8 mouse cellular contexts compared by ENCODE assay signal in the genomic region with DNA sequence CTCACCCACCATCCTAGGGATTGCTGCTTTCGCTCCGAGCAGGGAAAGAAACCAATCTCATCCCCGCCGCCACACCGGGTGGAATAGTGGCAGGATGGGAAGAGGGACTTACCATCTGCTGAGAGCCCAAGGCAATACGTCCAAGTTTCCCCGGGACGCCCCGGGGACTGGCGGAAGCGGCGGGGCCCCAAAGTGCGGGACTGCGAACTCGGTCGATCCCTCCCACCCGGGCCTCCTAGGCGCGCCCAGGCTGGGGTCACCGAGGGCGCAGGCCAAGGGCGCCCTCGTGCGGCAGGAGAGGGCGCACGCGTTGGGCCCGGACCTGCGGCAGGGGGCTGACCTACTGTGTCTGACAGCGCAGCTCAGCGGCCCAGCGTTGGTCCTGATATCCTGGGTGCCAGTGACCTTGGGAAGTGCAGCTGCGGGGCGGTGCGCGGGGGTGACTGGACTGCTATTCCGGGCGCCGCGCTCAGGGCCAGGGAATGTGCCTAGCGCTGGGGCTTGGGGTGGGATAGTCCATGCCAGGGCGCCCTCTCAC. TPM values are rescaled to one million over a fixed set of nuclear protein-coding genes. Genes with fewer than 3 reads are reported as not detected.
A peak's percentile ranks its signal among the peaks of the same experiment; 100 is the strongest.
DNase-seq lines count a peak whose midpoint lies in the region; ATAC-seq and TF ChIP-seq lines count a peak whose summit lies in the region.

A gene (minus strand): TSS at position 169 of the 538 bp plus-strand sequence.

- no peaks in the 10 kb centered on the region for H3K9me3 ChIP-seq in embryonic facial prominence, embryonic 15.5 days (replicated peaks)
- H3K9me3 ChIP-seq in heart, embryonic 13.5 days, result no peaks in the 10 kb centered on the region
- H3K9me3 ChIP-seq in limb, embryonic 10.5 days (replicated peaks), result no peaks in the 10 kb centered on the region
- H3K9me3 ChIP-seq in midbrain, embryonic 10.5 days (replicated peaks), result no peaks in the 10 kb centered on the region
- no peaks in the 10 kb centered on the region for H3K9me3 ChIP-seq in stomach, postnatal 0 days (ENCODE audit: control insufficient read depth, low read length)

- no peak for TF ChIP-seq EP300 in stomach, postnatal 0 days (optimal IDR thresholded peaks at IDR 0.05)

- no peaks in the 10 kb centered on the region for H3K36me3 ChIP-seq in embryonic facial prominence, embryonic 15.5 days
- no peaks in the 10 kb centered on the region for H3K36me3 ChIP-seq in heart, embryonic 13.5 days
- H3K36me3 ChIP-seq in limb, embryonic 10.5 days, result 0 out of 2 replicates have a peak, but pooled peaks cover 2% of the 10 kb centered on the region
- H3K36me3 ChIP-seq in midbrain, embryonic 10.5 days, result no peaks in the 10 kb centered on the region
- H3K36me3 ChIP-seq in stomach, postnatal 0 days (ENCODE audit: control insufficient read depth, insufficient read depth, low read length), result no peaks in the 10 kb centered on the region

- no peak within 1 kb of the TSS for H3K27ac ChIP-seq in embryonic facial prominence, embryonic 15.5 days (replicated peaks)
- H3K27ac ChIP-seq in heart, embryonic 13.5 days (replicated peaks), result 0 out of 2 replicates have a peak within 1 kb of the TSS, but pooled peaks have one; percentile 1
- no peak within 1 kb of the TSS for H3K27ac ChIP-seq in limb, embryonic 10.5 days
- H3K27ac ChIP-seq in midbrain, embryonic 10.5 days (replicated peaks), result no peak within 1 kb of the TSS; the same call in 1 of the 2 replicates
- peak within 1 kb of the TSS; percentile 67 for H3K27ac ChIP-seq in stomach, postnatal 0 days (replicated peaks)

- H3K4me2 ChIP-seq in embryonic facial prominence, embryonic 15.5 days (replicated peaks), result peak within 1 kb of the TSS; percentile 61
- H3K4me2 ChIP-seq in heart, embryonic 13.5 days, result peak within 1 kb of the TSS; percentile 72
- peak within 1 kb of the TSS; percentile 71 for H3K4me2 ChIP-seq in stomach, postnatal 0 days (replicated peaks; ENCODE audit: low read depth)

- peak; percentile 86 for DNase-seq in CD4-positive, CD25-positive, alpha-beta regulatory T cell, adult 2 months (ENCODE audit: low read depth, low spot score)
- DNase-seq in limb, embryonic 10.5 days (ENCODE audit: low spot score), result peak; percentile 78
- peak; percentile 74 for DNase-seq in midbrain, embryonic 10.5 days (ENCODE audit: low spot score)
- DNase-seq in stomach, postnatal 0 days (ENCODE audit: low spot score), result peak; percentile 72
- no peak for DNase-seq in right cerebral cortex, postnatal 36 days (ENCODE audit: low spot score in 2 of 2)

- H3K27me3 ChIP-seq in embryonic facial prominence, embryonic 15.5 days, result peaks cover 91% of the 10 kb centered on the region
- H3K27me3 ChIP-seq in heart, embryonic 13.5 days (replicated peaks), result peaks cover 97% of the 10 kb centered on the region
- H3K27me3 ChIP-seq in limb, embryonic 10.5 days (ENCODE audit: low read depth, poor library complexity, severe bottlenecking), result peaks cover 100% of the 10 kb centered on the region
- H3K27me3 ChIP-seq in midbrain, embryonic 10.5 days (ENCODE audit: low read depth, poor library complexity, severe bottlenecking), result peaks cover 100% of the 10 kb centered on the region
- no peaks in the 10 kb centered on the region; the same call in 1 of the 2 replicates for H3K27me3 ChIP-seq in stomach, postnatal 0 days (ENCODE audit: control insufficient read depth, insufficient read depth, low read length)

- 3% methylated on average over 40 of the region's 42 CpGs for WGBS in embryonic facial prominence, embryonic 15.5 days
- 1% methylated on average over 42 of the region's 42 CpGs for WGBS in heart, embryonic 13.5 days
- WGBS in limb, embryonic 10.5 days, result 1% methylated on average over 40 of the region's 42 CpGs
- WGBS in midbrain, embryonic 10.5 days, result 1% methylated on average over 42 of the region's 42 CpGs
- WGBS in stomach, postnatal 0 days, result under 1% methylated on average over 41 of the region's 42 CpGs

- peak within 1 kb of the TSS; percentile 28; the same call in 1 of the 2 replicates for H3K9ac ChIP-seq in embryonic facial prominence, embryonic 15.5 days
- peak within 1 kb of the TSS; percentile 78 for H3K9ac ChIP-seq in heart, embryonic 13.5 days
- peak within 1 kb of the TSS; percentile 61 for H3K9ac ChIP-seq in stomach, postnatal 0 days (ENCODE audit: low read length)

- peak; percentile 60 for ATAC-seq in activated CD4-positive, CD25-positive, alpha-beta regulatory T cell, adult 4 months
- peak; percentile 47; the same call in 1 of the 2 replicates for ATAC-seq in embryonic facial prominence, embryonic 15.5 days (ENCODE audit: insufficient number of reproducible peaks, low FRiP score, low TSS enrichment, low read depth)
- no peak for ATAC-seq in heart, embryonic 13.5 days (ENCODE audit: extremely low read depth, insufficient number of reproducible peaks, low FRiP score, low TSS enrichment)
- peak; percentile 50 for ATAC-seq in stomach, postnatal 0 days (ENCODE audit: low FRiP score, low TSS enrichment)

- peak within 1 kb of the TSS; percentile 39 for H3K4me3 ChIP-seq in embryonic facial prominence, embryonic 15.5 days (replicated peaks)
- peak within 1 kb of the TSS; percentile 51 for H3K4me3 ChIP-seq in heart, embryonic 13.5 days
- peak within 1 kb of the TSS; percentile 40 for H3K4me3 ChIP-seq in limb, embryonic 10.5 days
- H3K4me3 ChIP-seq in midbrain, embryonic 10.5 days, result peak within 1 kb of the TSS; percentile 48
- H3K4me3 ChIP-seq in stomach, postnatal 0 days (ENCODE audit: low read depth, low read length), result peak within 1 kb of the TSS; percentile 49

- H3K4me1 ChIP-seq in embryonic facial prominence, embryonic 15.5 days, result peaks cover 50% of the 10 kb centered on the region
- peaks cover 57% of the 10 kb centered on the region for H3K4me1 ChIP-seq in heart, embryonic 13.5 days
- peaks cover 31% of the 10 kb centered on the region for H3K4me1 ChIP-seq in limb, embryonic 10.5 days
- H3K4me1 ChIP-seq in midbrain, embryonic 10.5 days, result peaks cover 47% of the 10 kb centered on the region
- H3K4me1 ChIP-seq in stomach, postnatal 0 days (replicated peaks; ENCODE audit: control insufficient read depth, insufficient read depth), result peaks cover 8% of the 10 kb centered on the region; the same call in 1 of the 2 replicates

- TF ChIP-seq CTCF in stomach, postnatal 0 days (IDR thresholded peaks at IDR 0.05; ENCODE audit: low read depth), result peak; percentile 84

RNA-seq across cellular contexts. Expression of the gene that starts here (rescaled TPM):
- polyA plus RNA-seq in activated CD4-positive, CD25-positive, alpha-beta regulatory T cell, adult 4 months (2017; shearing (Covaris generic)), result not detected
- 11.5 and 11.6 TPM in 2 replicates for polyA plus RNA-seq in embryonic facial prominence, embryonic 15.5 days (2015; fragmentation: Nextera tagmentation; extraction: Ambion mirVana)
- 6.5 and 8.3 TPM in 2 replicates for polyA plus RNA-seq in heart, embryonic 13.5 days (2015; fragmentation: Nextera tagmentation; extraction: Ambion mirVana)
- polyA plus RNA-seq in limb, embryonic 10.5 days (2016; fragmentation: Nextera tagmentation; extraction: Ambion mirVana), result 0.39 and 0.48 TPM in 2 replicates
- 0.48 and 0.91 TPM in 2 replicates for polyA plus RNA-seq in midbrain, embryonic 10.5 days (2016; fragmentation: Nextera tagmentation; extraction: Ambion mirVana)
- polyA plus RNA-seq in stomach, postnatal 0 days (2015; fragmentation: Nextera tagmentation; extraction: Ambion mirVana), result 12.2 and 12.8 TPM in 2 replicates

Comparison
In these comparisons a context has a peak if more than half of its experiments do, and no peak if none do; other contexts are left out.
1. Peak in ATAC-seq in activated CD4-positive, CD25-positive, alpha-beta regulatory T cell, adult 4 months; RNA of the gene not detected or under 1 TPM.
2. Peak in DNase-seq and H3K4me3 ChIP-seq in limb, embryonic 10.5 days; RNA of the gene not detected or under 1 TPM.
3. Peak in DNase-seq and H3K4me3 ChIP-seq in midbrain, embryonic 10.5 days; RNA of the gene not detected or under 1 TPM.
4. DNase-seq: peak in CD4-positive, CD25-positive, alpha-beta regulatory T cell, adult 2 months (single experiment) and stomach, postnatal 0 days (single experiment); none in right cerebral cortex, postnatal 36 days (0 of 2).
5. H3K27ac ChIP-seq: peak in heart, embryonic 13.5 days (single experiment) and stomach, postnatal 0 days (single experiment); none in embryonic facial prominence, embryonic 15.5 days (single experiment), limb, embryonic 10.5 days (single experiment) and midbrain, embryonic 10.5 days (single experiment).
6. H3K9ac ChIP-seq: peak in every context shown above with its lines; median percentile 78 in heart, embryonic 13.5 days; 61 in stomach, postnatal 0 days; 28 in embryonic facial prominence, embryonic 15.5 days.
7. Peak in every context shown above with its lines, with median percentiles within 50 percentile points of each other: H3K4me2 ChIP-seq and H3K4me3 ChIP-seq.